Mouse (Mus musculus) activated CD4-positive, CD25-positive, alpha-beta regulatory T cell, adult 4 months (primary cell): ENCODE data around the gene Man2b2. TPM values are rescaled to one million over a fixed set of nuclear protein-coding genes. Genes with fewer than 3 reads are reported as not detected.

Experiments
- ATAC-seq: one replicate; pipeline ENCODE4 v1.8.0; 2017
- polyA plus RNA-seq, 2 experiments: library from polyadenylated mRNA; unstranded; fragments of 100-300 nt; shearing (Covaris generic); gene quantifications; one replicate each; pipeline ENCODE4 v1.2.1; 2017

Gene Man2b2
- polyA plus RNA-seq, 2 experiments from 2014 or later: 18.0 to 28.5 TPM

DNA sequence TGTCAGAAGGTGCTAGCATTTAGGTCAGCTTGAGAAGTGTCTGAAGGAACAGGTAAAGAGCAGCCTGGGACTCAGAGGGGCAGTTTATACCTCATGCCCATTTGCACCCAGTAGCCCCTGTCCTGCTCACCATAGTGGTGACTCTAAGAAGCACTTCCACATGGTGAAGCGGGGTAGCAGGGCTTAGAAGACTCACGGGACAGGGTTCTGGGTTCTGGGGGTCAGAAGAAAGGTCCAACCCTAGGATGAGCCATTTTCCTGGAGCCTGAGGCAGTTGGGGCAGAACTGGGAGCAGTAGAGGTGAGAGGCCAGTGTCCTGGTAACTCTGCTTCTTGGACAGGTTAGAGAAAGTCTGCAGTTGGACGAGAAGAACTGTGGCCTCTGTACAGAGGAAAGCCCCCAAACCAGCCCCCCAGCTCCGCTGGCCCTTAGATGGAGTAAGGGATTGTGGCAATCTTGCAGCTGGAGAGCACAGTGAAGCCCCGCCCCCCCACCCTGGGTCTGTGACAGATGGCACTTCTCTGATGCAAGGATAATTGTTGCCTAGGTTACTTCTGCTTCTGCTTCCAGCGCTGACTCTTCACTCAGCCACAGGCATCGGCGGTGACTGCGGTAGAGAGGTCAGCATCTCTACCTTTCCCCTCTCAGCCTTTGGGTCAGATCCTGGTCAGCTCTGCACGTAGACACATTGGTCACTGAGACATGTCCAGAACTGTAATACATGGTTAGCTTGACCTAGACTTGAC lies 63.3 kb downstream of the Man2b2 start:
- ATAC-seq: no peak

DNA sequence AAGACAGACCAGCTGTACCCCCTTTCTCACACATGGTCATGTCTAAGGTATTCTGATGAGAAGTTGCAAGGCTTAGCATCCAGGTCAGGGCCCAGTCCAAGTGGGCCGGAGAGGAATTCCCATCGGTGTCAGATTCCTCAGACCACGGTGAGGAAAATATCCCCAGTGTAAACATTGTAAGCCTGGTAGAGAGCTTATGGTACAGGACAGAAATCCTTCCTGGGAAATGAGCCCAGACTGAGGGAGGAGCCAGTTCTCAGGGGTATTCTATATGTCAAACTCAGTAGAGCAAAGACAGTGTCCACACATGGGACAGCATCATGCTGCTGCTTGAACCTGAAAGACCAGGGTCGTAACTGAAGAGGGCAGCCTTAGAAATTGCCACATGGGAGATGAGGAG lies 70.6 kb downstream of the Man2b2 start:
- ATAC-seq: no peak

DNA sequence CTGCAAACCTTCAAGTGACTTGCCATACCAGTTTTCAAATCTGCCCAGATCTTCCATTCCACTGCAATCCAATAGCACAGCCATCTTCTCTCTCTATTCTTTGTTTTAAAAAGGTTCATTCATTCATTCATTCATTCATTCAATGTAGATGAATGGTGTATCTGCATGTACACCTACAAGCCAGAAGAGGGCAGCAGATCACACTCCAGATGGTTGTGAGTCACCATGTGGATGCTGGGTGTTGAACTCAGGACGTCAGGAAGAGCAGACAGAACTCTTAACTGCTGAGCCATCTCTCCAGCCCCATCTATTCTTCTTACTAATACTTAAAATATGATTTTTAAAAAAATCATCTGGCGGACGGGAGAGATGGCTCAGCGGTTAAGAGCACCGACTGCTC lies 73.4 kb downstream of the Man2b2 start:
- peak; percentile 52 for ATAC-seq

Other genes starting within 250 kb of the Man2b2 start
- 10 to 100 TPM; 52.2 to 57.6 TPM for gene Tbc1d14, start 237.4 kb downstream of the Man2b2 start, polyA plus RNA-seq
- 10 to 100 TPM; 23.3 to 24.1 TPM for gene D5Ertd579e, start 134.6 kb downstream of the Man2b2 start, polyA plus RNA-seq
- gene Bloc1s4, start 82.0 kb downstream of the Man2b2 start, polyA plus RNA-seq: 1 to 10 TPM in 1 of 2 experiments, under 1 TPM in 1; 0.95 to 1.6 TPM
- gene Mrfap1, start 33.9 kb downstream of the Man2b2 start, polyA plus RNA-seq: 100 to 1,000 TPM in 1 of 2 experiments, 10 to 100 TPM in 1; 87.1 to 109 TPM
- not detected for gene Ppp2r2c, start 37.9 kb upstream of the Man2b2 start, polyA plus RNA-seq
- under 1 TPM; 0.46 to 0.79 TPM for gene Wfs1, start 158.6 kb upstream of the Man2b2 start, polyA plus RNA-seq